Mouse (Mus musculus): ENCODE results near the gene Bckdhb.

- TF ChIP-seq CHD2 (IDR thresholded peaks at IDR 0.05; ENCODE audit: low read depth, low read length) (no peak), ZNF384 (IDR thresholded peaks at IDR 0.05; ENCODE audit: low read depth, low read length) (no peak), MAFK (IDR thresholded peaks at IDR 0.05; ENCODE audit: insufficient read depth, low read depth, low read length) (no peak), HCFC1 (IDR thresholded peaks at IDR 0.05; ENCODE audit: borderline replicate concordance, insufficient read depth, low read length) (no peak)
These were observed 114.0 kb downstream of the Bckdhb start for GRCm38 (mm10) chr9:84038946-84039345.

All from ES-E14 (cell line).